Mouse (Mus musculus) leukemia stem cell, adult 10-12 weeks (primary cell): ENCODE results near the gene Gm6377. TPM values are rescaled to one million over a fixed set of nuclear protein-coding genes. Genes with fewer than 3 reads are reported as not detected.

ENCODE experiments used
- polyA plus RNA-seq: library from polyadenylated mRNA; stranded (reverse); fragments of >175 nt; gene quantifications from 2 replicates; pipeline ENCODE4 v1.2.3, GENCODE M21; 2012; ENCODE audit warnings: low replicate concordance

Gene Gm6377
- 0.06 TPM in 1 of 2 replicates, not detected in the other for polyA plus RNA-seq

GRCm38 (mm10) chrX:109196468-109196867 is at the start of gene Gm6377:
TSS of gene Gm6377 (plus strand) at chrX:109196756.

Other genes starting within 250 kb of the Gm6377 start
- gene Hmgn5, start 183.4 kb upstream of the Gm6377 start, polyA plus RNA-seq: 0.20 and 1.7 TPM in 2 replicates
- gene Sh3bgrl, start 101.4 kb upstream of the Gm6377 start, polyA plus RNA-seq: 0.25 and 3.0 TPM in 2 replicates